Mouse (Mus musculus): ENCODE data around the gene Nectin1. TPM values are rescaled to one million over a fixed set of nuclear protein-coding genes. Genes with fewer than 3 reads are reported as not detected.

Nectin1 gene
- polyA plus RNA-seq, 1 experiment from 2014 or later: 13.2 TPM

GRCm38 (mm10) chr9:43826558-43827253, 82.9 kb downstream of the Nectin1 start:
- no peak overlapping the region for H3K4me2 ChIP-seq (ENCODE audit: low read length)
- peak; percentile 36; the same call in 1 of the 2 replicates for ATAC-seq
- no peak overlapping the region for H3K9ac ChIP-seq (ENCODE audit: low read depth, low read length)
- H3K27me3 ChIP-seq (ENCODE audit: control insufficient read depth, insufficient read depth, low read depth, low read length): no peaks in the 10 kb centered on the region
- H3K4me1 ChIP-seq (ENCODE audit: control insufficient read depth, insufficient read depth, low read length): peaks cover 3% of the 10 kb centered on the region; the same call in 1 of the 2 replicates
- no peaks in the 10 kb centered on the region for H3K9me3 ChIP-seq (replicated peaks; ENCODE audit: control insufficient read depth, low read length, poor library complexity, severe bottlenecking)
- H3K27ac ChIP-seq (ENCODE audit: low read length): no peak overlapping the region
- WGBS: 26% methylated on average over 8 of the region's 8 CpGs
- H3K4me3 ChIP-seq (ENCODE audit: low read depth, low read length): no peak overlapping the region
- H3K36me3 ChIP-seq (ENCODE audit: control insufficient read depth, insufficient read depth, low read length): no peaks in the 10 kb centered on the region

GRCm38 (mm10) chr9:43827593-43827992, 83.8 kb downstream of the Nectin1 start:
- Histone ChIP-seq H3K9ac (ENCODE audit: low read depth, low read length) (no peak overlapping the region), H3K4me1 (ENCODE audit: control insufficient read depth, insufficient read depth, low read length) (peaks cover 3% of the 10 kb centered on the region; the same call in 1 of the 2 replicates), H3K4me2 (ENCODE audit: low read length) (no peak overlapping the region), H3K36me3 (ENCODE audit: control insufficient read depth, insufficient read depth, low read length) (no peaks in the 10 kb centered on the region), H3K27me3 (ENCODE audit: control insufficient read depth, insufficient read depth, low read depth, low read length) (no peaks in the 10 kb centered on the region), H3K27ac (ENCODE audit: low read length) (no peak overlapping the region), H3K9me3 (replicated peaks; ENCODE audit: control insufficient read depth, low read length, poor library complexity, severe bottlenecking) (no peaks in the 10 kb centered on the region), H3K4me3 (ENCODE audit: low read depth, low read length) (no peak overlapping the region)
- WGBS: 58% methylated on average over 5 of the region's 5 CpGs
- no peak for ATAC-seq

- H3K4me1 ChIP-seq (ENCODE audit: control insufficient read depth, insufficient read depth, low read length): peaks cover 3% of the 10 kb centered on the region; the same call in 1 of the 2 replicates
- H3K36me3 ChIP-seq (ENCODE audit: control insufficient read depth, insufficient read depth, low read length): no peaks in the 10 kb centered on the region
- no peaks in the 10 kb centered on the region for H3K9me3 ChIP-seq (replicated peaks; ENCODE audit: control insufficient read depth, low read length, poor library complexity, severe bottlenecking)
- H3K4me2 ChIP-seq (ENCODE audit: low read length): no peak overlapping the region
- H3K4me3 ChIP-seq (ENCODE audit: low read depth, low read length): no peak overlapping the region
- ATAC-seq: no peak
- H3K27me3 ChIP-seq (ENCODE audit: control insufficient read depth, insufficient read depth, low read depth, low read length): no peaks in the 10 kb centered on the region
- H3K27ac ChIP-seq (ENCODE audit: low read length): no peak overlapping the region
- no peak overlapping the region for H3K9ac ChIP-seq (ENCODE audit: low read depth, low read length)
- WGBS: 69% methylated on average over 6 of the region's 6 CpGs
Measured at GRCm38 (mm10) chr9:43828960-43829359, 85.2 kb downstream of the Nectin1 start.

GRCm38 (mm10) chr9:43833232-43833631, 89.4 kb downstream of the Nectin1 start:
- no peaks in the 10 kb centered on the region for H3K4me1 ChIP-seq (ENCODE audit: control insufficient read depth, insufficient read depth, low read length)
- no peaks in the 10 kb centered on the region for H3K27me3 ChIP-seq (ENCODE audit: control insufficient read depth, insufficient read depth, low read depth, low read length)
- H3K27ac ChIP-seq (ENCODE audit: low read length): no peak overlapping the region
- no peaks in the 10 kb centered on the region for H3K36me3 ChIP-seq (ENCODE audit: control insufficient read depth, insufficient read depth, low read length)
- no peak overlapping the region for H3K4me2 ChIP-seq (ENCODE audit: low read length)
- 85% methylated on average over 8 of the region's 8 CpGs for WGBS
- H3K9ac ChIP-seq (ENCODE audit: low read depth, low read length): no peak overlapping the region
- H3K9me3 ChIP-seq (replicated peaks; ENCODE audit: control insufficient read depth, low read length, poor library complexity, severe bottlenecking): no peaks in the 10 kb centered on the region
- peak; percentile 72; the same call in 1 of the 2 replicates for ATAC-seq
- H3K4me3 ChIP-seq (ENCODE audit: low read depth, low read length): no peak overlapping the region

GRCm38 (mm10) chr9:43834283-43834682, 90.5 kb downstream of the Nectin1 start:
- 43% methylated on average over 13 of the region's 13 CpGs for WGBS
- no peaks in the 10 kb centered on the region for H3K36me3 ChIP-seq (ENCODE audit: control insufficient read depth, insufficient read depth, low read length)
- no peaks in the 10 kb centered on the region for H3K9me3 ChIP-seq (replicated peaks; ENCODE audit: control insufficient read depth, low read length, poor library complexity, severe bottlenecking)
- H3K4me2 ChIP-seq (ENCODE audit: low read length): no peak overlapping the region
- H3K27ac ChIP-seq (ENCODE audit: low read length): no peak overlapping the region
- no peaks in the 10 kb centered on the region for H3K4me1 ChIP-seq (ENCODE audit: control insufficient read depth, insufficient read depth, low read length)
- H3K9ac ChIP-seq (ENCODE audit: low read depth, low read length): no peak overlapping the region
- H3K27me3 ChIP-seq (ENCODE audit: control insufficient read depth, insufficient read depth, low read depth, low read length): no peaks in the 10 kb centered on the region
- no peak for ATAC-seq
- H3K4me3 ChIP-seq (ENCODE audit: low read depth, low read length): no peak overlapping the region

- H3K9ac ChIP-seq (ENCODE audit: low read depth, low read length): no peak overlapping the region
- H3K9me3 ChIP-seq (replicated peaks; ENCODE audit: control insufficient read depth, low read length, poor library complexity, severe bottlenecking): no peaks in the 10 kb centered on the region
- H3K4me1 ChIP-seq (ENCODE audit: control insufficient read depth, insufficient read depth, low read length): peaks cover 9% of the 10 kb centered on the region
- H3K36me3 ChIP-seq (ENCODE audit: control insufficient read depth, insufficient read depth, low read length): no peaks in the 10 kb centered on the region
- ATAC-seq: no peak
- H3K4me2 ChIP-seq (ENCODE audit: low read length): no peak overlapping the region
- no peaks in the 10 kb centered on the region for H3K27me3 ChIP-seq (ENCODE audit: control insufficient read depth, insufficient read depth, low read depth, low read length)
- no peak overlapping the region for H3K4me3 ChIP-seq (ENCODE audit: low read depth, low read length)
- H3K27ac ChIP-seq (ENCODE audit: low read length): no peak overlapping the region
- 87% methylated on average over 2 of the region's 2 CpGs for WGBS
Measured at GRCm38 (mm10) chr9:43838561-43838960, 94.8 kb downstream of the Nectin1 start.

- H3K4me2 ChIP-seq (ENCODE audit: low read length): no peak overlapping the region
- no peaks in the 10 kb centered on the region; the same call in 1 of the 2 replicates for H3K27me3 ChIP-seq (ENCODE audit: control insufficient read depth, insufficient read depth, low read depth, low read length)
- no peaks in the 10 kb centered on the region for H3K9me3 ChIP-seq (replicated peaks; ENCODE audit: control insufficient read depth, low read length, poor library complexity, severe bottlenecking)
- 3% methylated on average over 6 of the region's 8 CpGs for WGBS
- H3K4me3 ChIP-seq (ENCODE audit: low read depth, low read length): no peak overlapping the region
- H3K9ac ChIP-seq (ENCODE audit: low read depth, low read length): no peak overlapping the region
- H3K27ac ChIP-seq (ENCODE audit: low read length): no peak overlapping the region
- peaks cover 9% of the 10 kb centered on the region for H3K4me1 ChIP-seq (ENCODE audit: control insufficient read depth, insufficient read depth, low read length)
- ATAC-seq: peak; percentile 27; the same call in 1 of the 2 replicates
- H3K36me3 ChIP-seq (ENCODE audit: control insufficient read depth, insufficient read depth, low read length): no peaks in the 10 kb centered on the region
Measured at GRCm38 (mm10) chr9:43842921-43843577, 99.3 kb downstream of the Nectin1 start.

GRCm38 (mm10) chr9:43843711-43844127, 99.9 kb downstream of the Nectin1 start:
- Histone ChIP-seq H3K27ac (ENCODE audit: low read length) (no peak overlapping the region), H3K9ac (ENCODE audit: low read depth, low read length) (no peak overlapping the region), H3K4me1 (ENCODE audit: control insufficient read depth, insufficient read depth, low read length) (peaks cover 9% of the 10 kb centered on the region), H3K27me3 (ENCODE audit: control insufficient read depth, insufficient read depth, low read depth, low read length) (no peaks in the 10 kb centered on the region; the same call in 1 of the 2 replicates), H3K36me3 (ENCODE audit: control insufficient read depth, insufficient read depth, low read length) (no peaks in the 10 kb centered on the region), H3K9me3 (replicated peaks; ENCODE audit: control insufficient read depth, low read length, poor library complexity, severe bottlenecking) (no peaks in the 10 kb centered on the region), H3K4me2 (ENCODE audit: low read length) (no peak overlapping the region), H3K4me3 (ENCODE audit: low read depth, low read length) (no peak overlapping the region)
- 7% methylated on average over 2 of the region's 3 CpGs for WGBS
- 0 out of 2 replicates have a peak, but pooled peaks have one; percentile 27 for ATAC-seq
